Mouse (Mus musculus): ENCODE data around the gene Gpr107.

- TF ChIP-seq CTCF (IDR thresholded peaks at IDR 0.05; ENCODE audit: borderline replicate concordance, insufficient read depth, low read length) = no peak
- no peak for TF ChIP-seq POLR2A (IDR thresholded peaks at IDR 0.05; ENCODE audit: low read depth, low read length)
These were observed 46.1 kb upstream of the Gpr107 start for GRCm38 (mm10) chr2:31106004-31106403.
